Mouse (Mus musculus): ENCODE results near the gene Hoxd8. TPM values are rescaled to one million over a fixed set of nuclear protein-coding genes. Genes with fewer than 3 reads are reported as not detected.

The Hoxd8 gene
- total and polyA plus RNA-seq, 2 experiments, result 0.06 TPM; not detected in 1

- H3K36me3 ChIP-seq (ENCODE audit: control insufficient read depth, insufficient read depth, low read length), result no peaks in the 10 kb centered on the region
- no peak overlapping the region for H3K27ac ChIP-seq (replicated peaks; ENCODE audit: insufficient read depth, low read depth, low read length)
- DNase-seq (ENCODE audit: extremely low read depth, low read depth, low spot score), result no peak
- H3K79me2 ChIP-seq (ENCODE audit: control insufficient read depth, insufficient read depth, low read length), result no peaks in the 10 kb centered on the region
- no peak overlapping the region for H3K4me3 ChIP-seq (ENCODE audit: insufficient read depth, low read depth, low read length)
- H3K9ac ChIP-seq (ENCODE audit: low read depth, low read length), result no peak overlapping the region
- WGBS, result 4% methylated on average over 43 of the region's 43 CpGs
- H3K4me1 ChIP-seq (ENCODE audit: control insufficient read depth, insufficient read depth, low read length), result no peaks in the 10 kb centered on the region
- TF ChIP-seq POLR2A (IDR thresholded peaks at IDR 0.05; ENCODE audit: extremely low read depth, insufficient read depth, low read length), result no peak
- TF ChIP-seq CTCF (IDR thresholded peaks at IDR 0.05; ENCODE audit: low read depth, low read length), result no peak
- H3K27me3 ChIP-seq (ENCODE audit: control insufficient read depth, insufficient read depth, low read length), result peaks cover 40% of the 10 kb centered on the region
Observed at GRCm38 (mm10) chr2:74740311-74741091, 36.1 kb downstream of the Hoxd8 start.

GRCm38 (mm10) chr2:74741252-74741978 is 37.0 kb downstream of the Hoxd8 start:
- Histone ChIP-seq H3K4me1 (ENCODE audit: control insufficient read depth, insufficient read depth, low read length) (no peaks in the 10 kb centered on the region), H3K36me3 (ENCODE audit: control insufficient read depth, insufficient read depth, low read length) (no peaks in the 10 kb centered on the region), H3K27ac (replicated peaks; ENCODE audit: insufficient read depth, low read depth, low read length) (no peak overlapping the region), H3K4me3 (ENCODE audit: insufficient read depth, low read depth, low read length) (no peak overlapping the region), H3K9ac (ENCODE audit: low read depth, low read length) (no peak overlapping the region), H3K79me2 (ENCODE audit: control insufficient read depth, insufficient read depth, low read length) (no peaks in the 10 kb centered on the region), H3K27me3 (ENCODE audit: control insufficient read depth, insufficient read depth, low read length) (peaks cover 41% of the 10 kb centered on the region)
- WGBS, result 38% methylated on average over 2 of the region's 3 CpGs
- DNase-seq (ENCODE audit: extremely low read depth, low read depth, low spot score), result no peak
- TF ChIP-seq CTCF (IDR thresholded peaks at IDR 0.05; ENCODE audit: low read depth, low read length) (no peak), POLR2A (IDR thresholded peaks at IDR 0.05; ENCODE audit: extremely low read depth, insufficient read depth, low read length) (no peak)

GRCm38 (mm10) chr2:74741979-74742277 is 37.5 kb downstream of the Hoxd8 start:
- no peaks in the 10 kb centered on the region for H3K36me3 ChIP-seq (ENCODE audit: control insufficient read depth, insufficient read depth, low read length)
- H3K27me3 ChIP-seq (ENCODE audit: control insufficient read depth, insufficient read depth, low read length), result peaks cover 42% of the 10 kb centered on the region
- no peaks in the 10 kb centered on the region for H3K79me2 ChIP-seq (ENCODE audit: control insufficient read depth, insufficient read depth, low read length)
- TF ChIP-seq POLR2A (IDR thresholded peaks at IDR 0.05; ENCODE audit: extremely low read depth, insufficient read depth, low read length), result no peak
- no peak for TF ChIP-seq CTCF (IDR thresholded peaks at IDR 0.05; ENCODE audit: low read depth, low read length)
- H3K4me3 ChIP-seq (ENCODE audit: insufficient read depth, low read depth, low read length), result no peak overlapping the region
- no peak overlapping the region for H3K9ac ChIP-seq (ENCODE audit: low read depth, low read length)
- no peaks in the 10 kb centered on the region for H3K4me1 ChIP-seq (ENCODE audit: control insufficient read depth, insufficient read depth, low read length)
- DNase-seq (ENCODE audit: extremely low read depth, low read depth, low spot score), result no peak
- H3K27ac ChIP-seq (replicated peaks; ENCODE audit: insufficient read depth, low read depth, low read length), result no peak overlapping the region

- Histone ChIP-seq H3K4me3 (ENCODE audit: insufficient read depth, low read depth, low read length) (no peak overlapping the region), H3K4me1 (ENCODE audit: control insufficient read depth, insufficient read depth, low read length) (no peaks in the 10 kb centered on the region), H3K79me2 (ENCODE audit: control insufficient read depth, insufficient read depth, low read length) (no peaks in the 10 kb centered on the region), H3K36me3 (ENCODE audit: control insufficient read depth, insufficient read depth, low read length) (no peaks in the 10 kb centered on the region), H3K27me3 (ENCODE audit: control insufficient read depth, insufficient read depth, low read length) (peaks cover 34% of the 10 kb centered on the region), H3K9ac (ENCODE audit: low read depth, low read length) (no peak overlapping the region), H3K27ac (replicated peaks; ENCODE audit: insufficient read depth, low read depth, low read length) (no peak overlapping the region)
- DNase-seq (ENCODE audit: extremely low read depth, low read depth, low spot score), result no peak
- TF ChIP-seq POLR2A (IDR thresholded peaks at IDR 0.05; ENCODE audit: extremely low read depth, insufficient read depth, low read length) (no peak), CTCF (IDR thresholded peaks at IDR 0.05; ENCODE audit: low read depth, low read length) (no peak)
- WGBS, result 5% methylated on average over 6 of the region's 6 CpGs
Observed at GRCm38 (mm10) chr2:74745540-74746297, 41.3 kb downstream of the Hoxd8 start.

GRCm38 (mm10) chr2:74746298-74746921 is 42.0 kb downstream of the Hoxd8 start:
- 5% methylated on average over 58 of the region's 58 CpGs for WGBS
- H3K27me3 ChIP-seq (ENCODE audit: control insufficient read depth, insufficient read depth, low read length), result peaks cover 34% of the 10 kb centered on the region
- H3K36me3 ChIP-seq (ENCODE audit: control insufficient read depth, insufficient read depth, low read length), result no peaks in the 10 kb centered on the region
- no peak overlapping the region for H3K9ac ChIP-seq (ENCODE audit: low read depth, low read length)
- H3K4me3 ChIP-seq (ENCODE audit: insufficient read depth, low read depth, low read length), result no peak overlapping the region
- H3K79me2 ChIP-seq (ENCODE audit: control insufficient read depth, insufficient read depth, low read length), result no peaks in the 10 kb centered on the region
- H3K4me1 ChIP-seq (ENCODE audit: control insufficient read depth, insufficient read depth, low read length), result no peaks in the 10 kb centered on the region
- DNase-seq (ENCODE audit: extremely low read depth, low read depth, low spot score), result no peak
- no peak overlapping the region for H3K27ac ChIP-seq (replicated peaks; ENCODE audit: insufficient read depth, low read depth, low read length)
- no peak for TF ChIP-seq POLR2A (IDR thresholded peaks at IDR 0.05; ENCODE audit: extremely low read depth, insufficient read depth, low read length)
- TF ChIP-seq CTCF (IDR thresholded peaks at IDR 0.05; ENCODE audit: low read depth, low read length), result no peak

Measured in liver, adult 2 months (tissue).